Mouse (Mus musculus) cortical plate, adult 2 months (tissue): ENCODE results near the gene H2afv. TPM values are rescaled to one million over a fixed set of nuclear protein-coding genes. Genes with fewer than 3 reads are reported as not detected.

ENCODE experiments used
- H3K27ac ChIP-seq: fragments of 200-500 bp; 2 replicates; pipeline ENCODE4 v1.5.1; 2012; ENCODE audit warnings: low read length, control low read depth, inconsistent platforms; ENCODE audit not compliant: insufficient read depth
- H3K4me1 ChIP-seq: fragments of 200-500 bp; 2 replicates; pipeline ENCODE4 v1.6.1; 2011; ENCODE audit warnings: low read length; ENCODE audit not compliant: control insufficient read depth, insufficient read depth
- H3K4me3 ChIP-seq: fragments of 200-500 bp; 2 replicates; pipeline ENCODE4 v1.5.1; 2011; ENCODE audit warnings: mild to moderate bottlenecking, low read length, control low read depth; ENCODE audit not compliant: insufficient read depth
- CTCF ChIP-seq: fragments of 200-500 bp; IDR thresholded peaks from 2 replicates; pipeline ENCODE4 v1.5.1; 2011; ENCODE audit warnings: mild to moderate bottlenecking, control low read depth, low read length; ENCODE audit not compliant: insufficient read depth; ENCODE audit errors: extremely low read depth
- POLR2A ChIP-seq: fragments of 200-500 bp; IDR thresholded peaks from 2 replicates; pipeline ENCODE4 v1.6.1; 2011; ENCODE audit warnings: mild to moderate bottlenecking, low read length, control low read depth; ENCODE audit not compliant: insufficient read depth; ENCODE audit errors: extremely low read depth
- polyA plus RNA-seq: library from polyadenylated mRNA; depleted of rRNA; stranded (reverse); fragments of >200 nt; gene quantifications from 2 replicates; pipeline ENCODE4 v1.2.3, GENCODE M21; 2012

The H2afv gene
- polyA plus RNA-seq, 1 experiment, result 83.3 TPM

- no peak overlapping the region for H3K4me3 ChIP-seq
- TF ChIP-seq CTCF, result no peak
- TF ChIP-seq POLR2A, result 0 out of 2 replicates have a peak, but pooled peaks have one; percentile 27
Measured at GRCm38 (mm10) chr11:6406251-6407161, 37.7 kb downstream of the H2afv start.

GRCm38 (mm10) chr11:6405591-6406081, 38.6 kb downstream of the H2afv start:
- Histone ChIP-seq H3K27ac (peak overlapping the region; percentile 77), H3K4me3 (no peak overlapping the region), H3K4me1 (peaks cover 13% of the 10 kb centered on the region)
- TF ChIP-seq POLR2A (no peak), CTCF (no peak)

More at GRCm38 (mm10) chr11:6406251-6407161, 37.7 kb downstream of the H2afv start:
- H3K4me1 ChIP-seq, result peaks cover 13% of the 10 kb centered on the region
- H3K27ac ChIP-seq, result peak overlapping the region; percentile 77

- peaks cover 13% of the 10 kb centered on the region for H3K4me1 ChIP-seq
- H3K27ac ChIP-seq, result peak overlapping the region; percentile 77
- no peak for TF ChIP-seq CTCF
- no peak for TF ChIP-seq POLR2A
- no peak overlapping the region for H3K4me3 ChIP-seq
Measured at GRCm38 (mm10) chr11:6404699-6405566, 39.3 kb downstream of the H2afv start.

- no peak overlapping the region for H3K4me3 ChIP-seq
- H3K4me1 ChIP-seq, result peaks cover 13% of the 10 kb centered on the region
- TF ChIP-seq POLR2A (no peak), CTCF (no peak)
- peak overlapping the region; percentile 77; the same call in 1 of the 2 replicates for H3K27ac ChIP-seq
Measured at GRCm38 (mm10) chr11:6403830-6404405, 40.3 kb downstream of the H2afv start.

GRCm38 (mm10) chr11:6402515-6403510, 41.4 kb downstream of the H2afv start:
- Histone ChIP-seq H3K4me3 (no peak overlapping the region), H3K27ac (no peak overlapping the region), H3K4me1 (peaks cover 13% of the 10 kb centered on the region)
- TF ChIP-seq CTCF (peak; percentile 64), POLR2A (no peak)

- H3K27ac ChIP-seq, result no peak overlapping the region
- no peaks in the 10 kb centered on the region for H3K4me1 ChIP-seq
- TF ChIP-seq CTCF (no peak), POLR2A (no peak)
- H3K4me3 ChIP-seq, result no peak overlapping the region
Measured at GRCm38 (mm10) chr11:6398141-6398540, 46.1 kb downstream of the H2afv start.

GRCm38 (mm10) chr11:6395565-6395964, 48.7 kb downstream of the H2afv start:
- H3K4me1 ChIP-seq, result peaks cover 3% of the 10 kb centered on the region
- no peak overlapping the region for H3K4me3 ChIP-seq
- no peak overlapping the region for H3K27ac ChIP-seq
- TF ChIP-seq POLR2A (no peak), CTCF (no peak)

- H3K4me3 ChIP-seq, result no peak overlapping the region
- peaks cover 9% of the 10 kb centered on the region for H3K4me1 ChIP-seq
- no peak overlapping the region for H3K27ac ChIP-seq
- TF ChIP-seq CTCF (no peak), POLR2A (no peak)
Measured at GRCm38 (mm10) chr11:6393866-6394265, 50.4 kb downstream of the H2afv start.
